Mouse (Mus musculus) midbrain, embryonic 12.5 days (tissue): ENCODE results near the gene Dync2h1. TPM values are rescaled to one million over a fixed set of nuclear protein-coding genes. Genes with fewer than 3 reads are reported as not detected.
"Not testable (repeated sequence)": the region's sequence is repeated elsewhere in the genome, so short reads cannot be mapped to it uniquely, and the experiment has no call there.

Experiments
- ATAC-seq: fragments of 200-750 bp; cut with Nextera tagmentation; 2 replicates; pipeline ENCODE4 v1.8.0; 2017; ENCODE audit warnings: low read depth, moderate TSS enrichment, moderate library complexity; ENCODE audit not compliant: low FRiP score
- H3K27ac ChIP-seq: fragments of 300-500 bp; sonication (generic); replicated peaks from 2 replicates; pipeline ENCODE4 v1.5.1; 2016; ENCODE audit warnings: mild to moderate bottlenecking
- H3K27me3 ChIP-seq: fragments of 300-500 bp; sonication (generic); 2 replicates; pipeline ENCODE4 v1.6.1; 2016; ENCODE audit warnings: mild to moderate bottlenecking
- H3K36me3 ChIP-seq: fragments of 300-500 bp; sonication (generic); 2 replicates; pipeline ENCODE4 v1.6.1; 2016
- H3K4me1 ChIP-seq: fragments of 300-500 bp; sonication (generic); 2 replicates; pipeline ENCODE4 v1.6.1; 2016
- H3K4me2 ChIP-seq: fragments of 300-500 bp; sonication (generic); replicated peaks from 2 replicates; pipeline ENCODE4 v1.6.1; 2016; ENCODE audit warnings: mild to moderate bottlenecking, moderate library complexity
- H3K4me3 ChIP-seq: fragments of 300-500 bp; sonication (generic); 2 replicates; pipeline ENCODE4 v1.5.1; 2016; ENCODE audit warnings: mild to moderate bottlenecking
- H3K9ac ChIP-seq: fragments of 300-500 bp; sonication (generic); replicated peaks from 2 replicates; pipeline ENCODE4 v1.6.1; 2016; ENCODE audit warnings: mild to moderate bottlenecking, moderate library complexity
- H3K9me3 ChIP-seq: fragments of 300-500 bp; sonication (generic); 2 replicates; pipeline ENCODE4 v1.6.1; 2016; ENCODE audit warnings: mild to moderate bottlenecking
- WGBS: fragments of 180-500 bp; shearing (Covaris S2); methylation state at CpG from one replicate; pipeline ENCODE4 v1.1.7; 2016; 5-methylcytosine and 5-hydroxymethylcytosine counted together
- polyA plus RNA-seq: library from polyadenylated mRNA; unstranded; fragments of >200 nt; fragmentation: Nextera tagmentation; extraction: Ambion mirVana; gene quantifications from 2 replicates; pipeline ENCODE4 v1.2.1, GENCODE M21; 2016

Dync2h1 gene
- polyA plus RNA-seq, 1 experiment from 2014 or later, result 31.9 TPM

- no peaks in the 10 kb centered on the region for H3K27me3 ChIP-seq
- no peak overlapping the region for H3K4me2 ChIP-seq
- 75% methylated on average over 3 of the region's 3 CpGs for WGBS
- no peaks in the 10 kb centered on the region for H3K4me1 ChIP-seq
- no peak overlapping the region for H3K27ac ChIP-seq
- H3K9ac ChIP-seq, result no peak overlapping the region
- H3K36me3 ChIP-seq, result 0 out of 2 replicates have a peak, but pooled peaks cover 18% of the 10 kb centered on the region
- ATAC-seq, result no peak
- no peaks in the 10 kb centered on the region for H3K9me3 ChIP-seq
- no peak overlapping the region for H3K4me3 ChIP-seq
Observed at GRCm38 (mm10) chr9:7009785-7010184, 174.5 kb downstream of the Dync2h1 start.

GRCm38 (mm10) chr9:6994865-6995264 is 189.4 kb downstream of the Dync2h1 start:
- 68% methylated on average over 2 of the region's 2 CpGs for WGBS
- H3K9me3 ChIP-seq, result no peaks in the 10 kb centered on the region
- no peak overlapping the region for H3K4me2 ChIP-seq
- ATAC-seq, result no peak
- H3K36me3 ChIP-seq, result peaks cover 22% of the 10 kb centered on the region
- H3K9ac ChIP-seq, result no peak overlapping the region
- H3K27ac ChIP-seq, result no peak overlapping the region
- H3K27me3 ChIP-seq, result no peaks in the 10 kb centered on the region
- no peak overlapping the region for H3K4me3 ChIP-seq
- no peaks in the 10 kb centered on the region for H3K4me1 ChIP-seq

GRCm38 (mm10) chr9:6994275-6994674 is 190.0 kb downstream of the Dync2h1 start:
- no peak for ATAC-seq
- no peak overlapping the region for H3K9ac ChIP-seq
- no peak overlapping the region for H3K4me3 ChIP-seq
- no peaks in the 10 kb centered on the region for H3K4me1 ChIP-seq
- H3K27me3 ChIP-seq, result no peaks in the 10 kb centered on the region
- no peak overlapping the region for H3K4me2 ChIP-seq
- no peak overlapping the region for H3K27ac ChIP-seq
- peaks cover 22% of the 10 kb centered on the region for H3K36me3 ChIP-seq
- H3K9me3 ChIP-seq, result no peaks in the 10 kb centered on the region

GRCm38 (mm10) chr9:6988893-6989685 is 195.2 kb downstream of the Dync2h1 start:
- 96% methylated on average over 3 of the region's 3 CpGs for WGBS
- Histone ChIP-seq H3K4me3 (no peak overlapping the region), H3K9ac (no peak overlapping the region), H3K36me3 (peaks cover 22% of the 10 kb centered on the region), H3K9me3 (no peaks in the 10 kb centered on the region), H3K27me3 (no peaks in the 10 kb centered on the region), H3K4me1 (no peaks in the 10 kb centered on the region), H3K4me2 (no peak overlapping the region), H3K27ac (no peak overlapping the region)
- no peak for ATAC-seq

- Histone ChIP-seq H3K4me1 (no peaks in the 10 kb centered on the region), H3K36me3 (peaks cover 8% of the 10 kb centered on the region; the same call in 1 of the 2 replicates), H3K4me3 (no peak overlapping the region), H3K9me3 (no peaks in the 10 kb centered on the region), H3K9ac (no peak overlapping the region), H3K27ac (no peak overlapping the region), H3K27me3 (no peaks in the 10 kb centered on the region), H3K4me2 (no peak overlapping the region)
- no peak for ATAC-seq
- WGBS, result 87% methylated on average over 3 of the region's 3 CpGs
Observed at GRCm38 (mm10) chr9:6986161-6986560, 198.1 kb downstream of the Dync2h1 start.

GRCm38 (mm10) chr9:6969171-6969570 is 215.1 kb downstream of the Dync2h1 start:
- Histone ChIP-seq H3K27ac (no peak overlapping the region), H3K4me2 (no peak overlapping the region), H3K4me3 (no peak overlapping the region), H3K9ac (no peak overlapping the region), H3K4me1 (no peaks in the 10 kb centered on the region), H3K9me3 (no peaks in the 10 kb centered on the region), H3K27me3 (no peaks in the 10 kb centered on the region), H3K36me3 (peaks cover 13% of the 10 kb centered on the region; the same call in 1 of the 2 replicates)
- WGBS, result 85% methylated on average over 2 of the region's 2 CpGs
- ATAC-seq, result no peak

GRCm38 (mm10) chr9:6965006-6965405 is 219.2 kb downstream of the Dync2h1 start:
- ATAC-seq, result no peak
- H3K27me3 ChIP-seq, result no peaks in the 10 kb centered on the region
- H3K36me3 ChIP-seq, result peaks cover 17% of the 10 kb centered on the region; the same call in 1 of the 2 replicates
- no peak overlapping the region for H3K4me3 ChIP-seq
- no peaks in the 10 kb centered on the region for H3K9me3 ChIP-seq
- H3K4me1 ChIP-seq, result no peaks in the 10 kb centered on the region
- no peak overlapping the region for H3K4me2 ChIP-seq
- H3K27ac ChIP-seq, result no peak overlapping the region
- no peak overlapping the region for H3K9ac ChIP-seq
- WGBS, result 88% methylated on average over 3 of the region's 3 CpGs

- Histone ChIP-seq H3K36me3 (no peaks in the 10 kb centered on the region; the same call in 1 of the 2 replicates), H3K4me2 (no peak overlapping the region), H3K4me3 (no peak overlapping the region), H3K9ac (no peak overlapping the region), H3K4me1 (no peaks in the 10 kb centered on the region), H3K27me3 (no peaks in the 10 kb centered on the region), H3K9me3 (no peaks in the 10 kb centered on the region), H3K27ac (no peak overlapping the region)
- WGBS, result 84% methylated on average over 2 of the region's 2 CpGs
- no peak for ATAC-seq
Observed at GRCm38 (mm10) chr9:6958311-6958710, 225.9 kb downstream of the Dync2h1 start.

- no peaks in the 10 kb centered on the region for H3K9me3 ChIP-seq
- peaks cover 7% of the 10 kb centered on the region for H3K36me3 ChIP-seq
- H3K4me2 ChIP-seq, result no peak overlapping the region
- no peak overlapping the region for H3K27ac ChIP-seq
- no peak overlapping the region for H3K9ac ChIP-seq
- H3K27me3 ChIP-seq, result no peaks in the 10 kb centered on the region
- H3K4me1 ChIP-seq, result no peaks in the 10 kb centered on the region
- no peak overlapping the region for H3K4me3 ChIP-seq
- no peak for ATAC-seq
- 13% methylated on average over 1 of the region's 1 CpGs for WGBS
Observed at GRCm38 (mm10) chr9:6927399-6928035, 256.7 kb downstream of the Dync2h1 start.

GRCm38 (mm10) chr9:6913471-6913870 is 270.8 kb downstream of the Dync2h1 start:
- no peak overlapping the region for H3K9ac ChIP-seq
- no peaks in the 10 kb centered on the region for H3K27me3 ChIP-seq
- ATAC-seq, result no peak
- 97% methylated on average over 1 of the region's 1 CpGs for WGBS
- no peak overlapping the region for H3K4me3 ChIP-seq
- H3K36me3 ChIP-seq, result no peaks in the 10 kb centered on the region
- no peak overlapping the region for H3K4me2 ChIP-seq
- H3K27ac ChIP-seq, result no peak overlapping the region
- H3K4me1 ChIP-seq, result no peaks in the 10 kb centered on the region
- no peaks in the 10 kb centered on the region for H3K9me3 ChIP-seq

GRCm38 (mm10) chr9:6910537-6910936 is 273.7 kb downstream of the Dync2h1 start:
- not testable (repeated sequence) for H3K4me3 ChIP-seq, ATAC-seq, H3K27ac ChIP-seq, H3K27me3 ChIP-seq, H3K9ac ChIP-seq, H3K9me3 ChIP-seq, H3K36me3 ChIP-seq, H3K4me1 ChIP-seq, H3K4me2 ChIP-seq
- WGBS, result 56% methylated on average over 4 of the region's 4 CpGs

GRCm38 (mm10) chr9:6901620-6902019 is 282.6 kb downstream of the Dync2h1 start:
- no peaks in the 10 kb centered on the region for H3K36me3 ChIP-seq
- H3K27ac ChIP-seq, result no peak overlapping the region
- H3K9me3 ChIP-seq, result no peaks in the 10 kb centered on the region
- no peak overlapping the region for H3K4me2 ChIP-seq
- H3K27me3 ChIP-seq, result no peaks in the 10 kb centered on the region
- H3K9ac ChIP-seq, result no peak overlapping the region
- ATAC-seq, result no peak
- H3K4me1 ChIP-seq, result no peaks in the 10 kb centered on the region
- no peak overlapping the region for H3K4me3 ChIP-seq
- WGBS, result 79% methylated on average over 1 of the region's 1 CpGs
